Mouse (Mus musculus) megakaryocyte-erythroid progenitor cell, adult 5 weeks (primary cell): ENCODE data around the gene Hsd3b7. TPM values are rescaled to one million over a fixed set of nuclear protein-coding genes. Genes with fewer than 3 reads are reported as not detected.

Experiments used
- polyA plus RNA-seq: library from polyadenylated mRNA; stranded (reverse); fragments of >175 nt; gene quantifications from 2 replicates; pipeline ENCODE4 v1.2.3, GENCODE M21; 2012

Gene Hsd3b7
- 21.4 and 28.9 TPM in 2 replicates for polyA plus RNA-seq

DNA sequence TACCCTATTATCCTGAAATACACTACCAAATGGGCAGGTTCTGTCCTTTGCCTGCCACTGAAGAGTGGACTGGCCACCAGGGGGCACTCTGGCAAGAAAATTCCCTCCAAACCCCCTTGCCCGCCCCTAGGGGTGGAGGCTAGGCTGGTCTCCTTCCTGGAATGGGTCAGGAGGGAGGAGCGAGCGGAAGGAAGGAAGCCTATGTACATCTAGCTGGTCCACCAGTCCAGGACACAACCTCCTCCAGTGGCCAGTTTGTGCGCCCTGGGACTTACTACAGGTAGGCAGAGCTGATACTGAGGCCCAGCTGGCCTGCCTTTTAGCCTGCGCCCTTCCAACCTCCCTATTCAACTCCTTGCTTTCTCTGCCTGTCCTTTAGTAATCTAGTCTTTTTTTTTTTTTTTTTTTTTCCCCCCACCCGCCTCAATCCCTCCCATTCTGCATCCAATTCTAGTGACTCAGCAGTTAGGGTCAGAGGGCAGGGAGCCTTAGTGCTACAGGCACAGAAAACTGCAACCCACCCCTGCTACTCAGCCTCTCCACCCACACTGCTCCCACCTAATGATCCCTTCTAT lies at the start of gene Hsd3b7:
TSS of gene Hsd3b7 (plus strand) at position 170 of the 575 bp plus-strand sequence.

GRCm38 (mm10) chr7:127769651-127770038 lies 30.8 kb upstream of the Hsd3b7 start, which contains the start of gene Orai3:
TSS of gene Orai3 (plus strand) at chr7:127769815.

DNA sequence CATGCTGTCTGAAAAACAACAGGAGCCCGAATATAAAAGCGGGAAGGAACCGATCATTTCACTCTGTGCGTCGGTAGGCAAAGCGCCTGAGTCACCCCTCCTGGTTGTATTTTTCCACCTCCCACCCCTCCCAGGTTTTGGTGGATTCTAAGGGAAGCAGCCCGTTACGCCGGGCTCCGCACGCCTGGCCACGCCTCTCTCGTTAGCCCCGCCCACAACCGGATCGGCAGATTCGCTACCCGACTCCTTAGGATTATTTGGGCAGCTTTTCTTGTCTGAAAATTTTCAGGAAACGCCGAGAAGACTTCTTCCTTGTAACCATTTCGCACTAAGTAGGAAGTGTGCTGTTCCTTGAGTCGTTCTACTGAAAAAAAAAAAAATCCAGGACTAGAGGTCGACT lies 24.0 kb upstream of the Hsd3b7 start, which contains the start of gene Setd1a:
TSS of gene Setd1a (plus strand) at position 245 of the 400 bp plus-strand sequence.

GRCm38 (mm10) chr7:127785308-127785707 lies 15.1 kb upstream of the Hsd3b7 start, which contains the start of gene Gm49388:
TSS of gene Gm49388 (plus strand) at chr7:127785608.

DNA sequence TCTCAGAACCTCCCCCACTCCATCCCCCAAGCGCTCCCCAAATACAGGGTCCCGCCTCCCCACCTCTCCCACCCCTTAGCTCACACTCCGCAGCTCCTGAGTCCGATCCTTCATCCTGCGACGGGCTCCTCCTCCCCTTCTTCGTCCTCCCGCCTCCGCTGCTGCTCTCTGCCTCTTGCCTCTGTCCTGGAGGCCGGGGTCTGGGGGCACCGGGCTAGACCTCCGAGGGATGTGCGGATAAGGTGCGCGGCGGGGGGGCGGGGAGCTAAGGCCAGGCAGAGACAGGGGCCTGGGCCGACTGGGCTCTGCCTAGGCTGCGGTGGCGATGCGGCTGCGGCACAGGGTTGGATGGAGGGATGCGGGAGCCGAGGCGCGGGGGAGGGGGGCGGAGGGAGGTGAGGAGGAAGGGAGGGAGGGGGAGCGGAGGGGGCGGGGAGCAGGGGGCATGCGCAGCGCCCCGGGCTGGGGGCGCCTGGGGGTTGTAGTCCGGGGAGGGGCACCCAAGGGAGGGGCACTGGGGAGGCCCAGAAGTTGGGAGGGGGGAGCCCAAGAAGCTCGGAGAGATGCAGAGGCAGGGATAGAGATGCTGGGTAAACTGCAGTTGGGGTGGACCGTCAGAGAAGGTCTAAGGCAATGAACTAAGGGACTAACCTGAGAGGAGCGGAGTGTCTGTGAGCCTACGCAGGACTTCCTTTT lies 23.9 kb downstream of the Hsd3b7 start, which contains the start of the genes Stx4a and Stx1b:
TSS of gene Stx4a (plus strand) at position 119 of the 696 bp plus-strand sequence.
TSS of gene Stx1b (minus strand) at position 374 of the 696 bp plus-strand sequence.

Other genes with a start within 250 kb of the Hsd3b7 start
- 1.3 and 2.0 TPM in 2 replicates for gene Tmem265, start 239.2 kb upstream of the Hsd3b7 start, polyA plus RNA-seq
- gene Phkg2, start 227.3 kb upstream of the Hsd3b7 start, polyA plus RNA-seq = 75.3 and 94.9 TPM in 2 replicates
- 2.8 and 5.3 TPM in 2 replicates for gene Ccdc189, start 212.0 kb upstream of the Hsd3b7 start, polyA plus RNA-seq
- gene Rnf40, start 211.8 kb upstream of the Hsd3b7 start, polyA plus RNA-seq = 51.4 and 68.4 TPM in 2 replicates
- gene Zfp629, start 184.8 kb upstream of the Hsd3b7 start, polyA plus RNA-seq = 22.5 and 24.1 TPM in 2 replicates
- gene Bcl7c, start 91.7 kb upstream of the Hsd3b7 start, polyA plus RNA-seq = 698 and 704 TPM in 2 replicates
- gene Ctf1, start 87.9 kb upstream of the Hsd3b7 start, polyA plus RNA-seq = 2.2 and 3.6 TPM in 2 replicates
- not detected in 2 replicates for gene Ctf2, start 68.4 kb upstream of the Hsd3b7 start, polyA plus RNA-seq
- 85.5 and 100 TPM in 2 replicates for gene Fbxl19, start 56.1 kb upstream of the Hsd3b7 start, polyA plus RNA-seq
- 31.0 and 41.1 TPM in 2 replicates for gene Orai3, start 30.8 kb upstream of the Hsd3b7 start, polyA plus RNA-seq
- 84.7 and 110 TPM in 2 replicates for gene Setd1a, start 23.9 kb upstream of the Hsd3b7 start, polyA plus RNA-seq
- gene Gm49388, start 15.0 kb upstream of the Hsd3b7 start, polyA plus RNA-seq = 9.3 and 20.1 TPM in 2 replicates
- gene Stx4a, start 23.7 kb downstream of the Hsd3b7 start, polyA plus RNA-seq = 83.0 and 121 TPM in 2 replicates
- 0.48 and 0.63 TPM in 2 replicates for gene Stx1b, start 23.9 kb downstream of the Hsd3b7 start, polyA plus RNA-seq
- 26.8 and 27.4 TPM in 2 replicates for gene Zfp646, start 75.6 kb downstream of the Hsd3b7 start, polyA plus RNA-seq
- gene Zfp668, start 76.2 kb downstream of the Hsd3b7 start, polyA plus RNA-seq = 31.0 and 36.1 TPM in 2 replicates
- gene Prss53, start 90.4 kb downstream of the Hsd3b7 start, polyA plus RNA-seq = 1.1 and 1.2 TPM in 2 replicates
- not detected in 2 replicates for gene Gm21974, start 94.8 kb downstream of the Hsd3b7 start, polyA plus RNA-seq
- 27.6 and 36.5 TPM in 2 replicates for gene Vkorc1, start 95.0 kb downstream of the Hsd3b7 start, polyA plus RNA-seq
- 187 and 224 TPM in 2 replicates for gene Bckdk, start 103.5 kb downstream of the Hsd3b7 start, polyA plus RNA-seq
- gene Kat8, start 111.9 kb downstream of the Hsd3b7 start, polyA plus RNA-seq = 5.7 and 7.0 TPM in 2 replicates
- gene Prss8, start 129.5 kb downstream of the Hsd3b7 start, polyA plus RNA-seq = 0.06 TPM in 1 of 2 replicates, not detected in the other
- gene Prss36, start 146.1 kb downstream of the Hsd3b7 start, polyA plus RNA-seq = 6.6 and 6.7 TPM in 2 replicates
- 438 and 762 TPM in 2 replicates for gene Fus, start 166.9 kb downstream of the Hsd3b7 start, polyA plus RNA-seq
- gene Pycard, start 193.3 kb downstream of the Hsd3b7 start, polyA plus RNA-seq = 17.0 and 20.0 TPM in 2 replicates
- 0.13 and 1.0 TPM in 2 replicates for gene Trim72, start 203.3 kb downstream of the Hsd3b7 start, polyA plus RNA-seq